Comparison of ENCODE assay signal across 12 mouse cellular contexts in the genomic region with DNA sequence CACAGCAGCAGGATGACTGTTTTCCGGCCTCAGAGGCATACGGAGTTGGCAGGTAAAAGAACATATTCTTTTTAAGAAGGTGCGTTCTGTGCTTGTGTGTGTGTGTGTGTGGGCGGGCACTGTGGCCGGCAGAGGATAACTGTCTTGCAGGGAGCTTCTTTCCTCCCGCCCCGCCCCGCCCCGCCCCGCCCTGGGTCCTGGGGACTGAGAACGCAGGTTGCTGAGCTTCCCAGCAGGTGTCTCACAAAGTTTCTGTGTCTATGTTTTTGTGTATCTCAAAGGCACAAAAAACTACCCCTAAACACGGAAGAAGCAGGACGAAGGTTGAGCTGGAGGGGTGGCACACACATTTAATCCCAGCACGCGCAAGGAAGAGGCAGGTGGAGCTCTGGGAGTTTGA. TPM values are rescaled to one million over a fixed set of nuclear protein-coding genes. Genes with fewer than 3 reads are reported as not detected.
DNase-seq lines count a peak whose midpoint lies in the region; ATAC-seq lines count a peak whose summit lies in the region.
"Had no signal": no experiment of that assay in that cellular context is flagged by ENCODE, and none has a peak within 500 bp of the region (broad histone marks: within the 10 kb centered on the region; RNA-seq: fewer than 3 reads in every experiment).

No protein-coding gene starts in this region.

- no peak overlapping the region for H3K4me2 ChIP-seq in heart, embryonic 12.5 days
- no peak overlapping the region for H3K4me2 ChIP-seq in neural tube, embryonic 13.5 days
- no peak overlapping the region for H3K4me2 ChIP-seq in intestine, embryonic 16.5 days (ENCODE audit: low read depth, low read length)
- H3K4me2 ChIP-seq: embryonic facial prominence, embryonic 15.5 days had no signal

- no peak overlapping the region for H3K9ac ChIP-seq in heart, embryonic 12.5 days
- H3K9ac ChIP-seq in neural tube, embryonic 13.5 days, result peak overlapping the region; percentile 62; the same call in 1 of the 2 replicates
- 0 out of 2 replicates have a peak overlapping the region, but pooled peaks have one; percentile 44 for H3K9ac ChIP-seq in intestine, embryonic 16.5 days (ENCODE audit: low read depth, low read length)
- H3K9ac ChIP-seq: embryonic facial prominence, embryonic 15.5 days had no signal

- WGBS in heart, embryonic 12.5 days, result 68% methylated on average over 15 of the region's 15 CpGs
- WGBS in neural tube, embryonic 13.5 days, result 60% methylated on average over 15 of the region's 15 CpGs
- WGBS in intestine, embryonic 16.5 days, result 60% methylated on average over 15 of the region's 15 CpGs

- peaks cover 55% of the 10 kb centered on the region for H3K36me3 ChIP-seq in heart, embryonic 12.5 days
- H3K36me3 ChIP-seq in neural tube, embryonic 13.5 days, result peaks cover 17% of the 10 kb centered on the region
- peaks cover 13% of the 10 kb centered on the region; the same call in 1 of the 2 replicates for H3K36me3 ChIP-seq in intestine, embryonic 16.5 days (ENCODE audit: control insufficient read depth, insufficient read depth, low read length)

- no peak for ATAC-seq in heart, embryonic 12.5 days (ENCODE audit: insufficient number of reproducible peaks, low FRiP score)
- ATAC-seq in neural tube, embryonic 13.5 days (ENCODE audit: low read depth), result no peak
- 0 out of 2 replicates have a peak, but pooled peaks have one; percentile 35 for ATAC-seq in intestine, embryonic 16.5 days
- ATAC-seq: activated CD4-positive, CD25-positive, alpha-beta regulatory T cell, adult 4 months had no signal

- H3K27ac ChIP-seq in heart, embryonic 12.5 days (ENCODE audit: poor library complexity, severe bottlenecking), result peak overlapping the region; percentile 50
- peak overlapping the region; percentile 90 for H3K27ac ChIP-seq in neural tube, embryonic 13.5 days (replicated peaks)
- no peak overlapping the region for H3K27ac ChIP-seq in intestine, embryonic 16.5 days (ENCODE audit: low read length)

- DNase-seq in heart, postnatal 14 days, result no peak
- DNase-seq in neural tube, embryonic 10.5 days (ENCODE audit: extremely low spot score, low spot score), result no peak
- DNase-seq in thymus, adult 18-20 months, result no peak
- DNase-seq in ovary, postnatal 36 days (ENCODE audit: low spot score), result no peak
- DNase-seq in layer of hippocampus, adult 11-12 months (ENCODE audit: low spot score), result no peak
- DNase-seq: right cerebral cortex, postnatal 4 days had no signal

- intact Hi-C loops in heart, postnatal 14 days (cut with DNase I), result no loop called here

- H3K4me1 ChIP-seq in heart, embryonic 12.5 days (replicated peaks), result peaks cover 46% of the 10 kb centered on the region
- peaks cover 41% of the 10 kb centered on the region for H3K4me1 ChIP-seq in neural tube, embryonic 13.5 days (replicated peaks)
- peaks cover 10% of the 10 kb centered on the region for H3K4me1 ChIP-seq in intestine, embryonic 16.5 days (ENCODE audit: control insufficient read depth, insufficient read depth, low read length)

- no peaks in the 10 kb centered on the region for H3K27me3 ChIP-seq in heart, embryonic 12.5 days (replicated peaks)
- H3K27me3 ChIP-seq in neural tube, embryonic 13.5 days, result no peaks in the 10 kb centered on the region
- no peaks in the 10 kb centered on the region for H3K27me3 ChIP-seq in intestine, embryonic 16.5 days (replicated peaks; ENCODE audit: control insufficient read depth, insufficient read depth, low read length)
- H3K27me3 ChIP-seq: embryonic facial prominence, embryonic 15.5 days had no signal

- H3K9me3 ChIP-seq in heart, embryonic 12.5 days (replicated peaks), result no peaks in the 10 kb centered on the region
- H3K9me3 ChIP-seq in neural tube, embryonic 13.5 days, result no peaks in the 10 kb centered on the region
- H3K9me3 ChIP-seq in intestine, embryonic 16.5 days (ENCODE audit: control insufficient read depth, low read length), result no peaks in the 10 kb centered on the region
- H3K9me3 ChIP-seq: embryonic facial prominence, embryonic 15.5 days had no signal

- H3K4me3 ChIP-seq in heart, embryonic 12.5 days, result no peak overlapping the region
- H3K4me3 ChIP-seq in neural tube, embryonic 13.5 days, result no peak overlapping the region
- no peak overlapping the region for H3K4me3 ChIP-seq in intestine, embryonic 16.5 days (ENCODE audit: low read length)
- H3K4me3 ChIP-seq: embryonic facial prominence, embryonic 15.5 days had no signal

RNA-seq across cellular contexts. Expression of a gene that starts 25.7 kb away (rescaled TPM):
- polyA plus RNA-seq in heart, embryonic 12.5 days (2016; fragmentation: Nextera tagmentation; extraction: Ambion mirVana), result 46.4 and 47.2 TPM in 2 replicates
- total RNA-seq in heart, postnatal 14 days (2021), result 10 to 100 TPM; 27.1 to 35.7 TPM
- polyA plus RNA-seq in neural tube, embryonic 13.5 days (2015; fragmentation: Nextera tagmentation; extraction: Ambion mirVana), result 51.0 and 51.6 TPM in 2 replicates
- polyA plus RNA-seq in intestine, embryonic 16.5 days (2015; fragmentation: Nextera tagmentation; extraction: Ambion mirVana), result 44.6 and 48.5 TPM in 2 replicates
- total RNA-seq: hematopoietic stem cell, adult 5-6 weeks had no signal
